Mouse (Mus musculus) B cell, adult 62 days (primary cell): ENCODE results near the gene Cntfr. TPM values are rescaled to one million over a fixed set of nuclear protein-coding genes. Genes with fewer than 3 reads are reported as not detected.

Source experiments
- total RNA-seq: library from RNA; stranded (reverse); gene quantifications from 4 replicates; pipeline ENCODE4 v1.2.4, GENCODE M21; 2023

The Cntfr gene
- 0.91 TPM in 1 of 4 replicates, not detected in the others for total RNA-seq

DNA sequence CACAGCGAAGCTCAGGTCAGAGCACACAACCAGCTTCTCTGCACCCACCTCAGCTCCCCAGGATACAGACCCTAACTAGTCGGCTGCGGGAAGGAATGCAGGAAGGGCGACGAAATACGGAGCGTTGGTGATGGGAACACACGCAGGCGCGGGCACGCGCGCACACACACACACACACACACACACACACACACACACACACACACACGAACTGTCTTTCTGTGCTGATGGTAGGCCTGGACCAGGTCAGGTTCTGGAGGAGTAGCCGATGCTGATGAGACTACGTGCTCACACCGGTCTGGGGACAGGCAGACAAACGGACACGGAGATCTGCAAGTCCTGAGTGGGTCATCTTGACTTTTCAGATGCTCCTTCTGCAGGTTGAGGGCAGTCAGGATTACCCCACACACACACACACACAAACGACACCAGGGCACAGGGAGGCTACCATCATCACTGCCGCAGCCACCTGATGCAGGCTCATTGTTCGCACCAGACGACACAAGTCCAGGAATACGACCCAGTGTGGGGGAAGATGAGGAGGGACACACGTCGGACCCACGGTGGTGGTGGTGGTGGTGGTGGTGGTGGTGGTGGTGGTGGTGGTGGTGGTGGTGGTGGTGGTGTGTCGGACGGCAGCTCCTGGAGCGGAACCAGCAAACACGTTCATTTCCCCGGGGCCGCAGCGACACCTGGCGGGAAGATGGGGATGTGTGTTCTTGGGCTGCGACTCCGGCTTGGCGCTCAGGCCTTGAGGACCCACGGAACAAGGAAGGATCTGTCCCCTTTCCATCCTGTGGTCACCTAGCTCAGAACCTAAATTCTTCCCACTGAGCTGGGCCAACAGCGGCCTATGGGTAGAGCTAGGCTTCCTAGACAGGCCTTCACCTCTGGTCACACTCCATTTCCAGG is at the start of gene Cntfr:
Cntfr (minus strand) TSS at position 160 of the 912 bp plus-strand sequence.

GRCm38 (mm10) chr4:41731052-41731765 is 34.3 kb upstream of the Cntfr start, which contains the start of gene Arid3c:
Gene Arid3c (minus strand): TSS chr4:41731142.

GRCm38 (mm10) chr4:41722918-41723351 is 26.0 kb upstream of the Cntfr start, which contains the start of gene Dctn3:
Gene Dctn3 (minus strand): TSS chr4:41723170.

GRCm38 (mm10) chr4:41713197-41714067 is 16.5 kb upstream of the Cntfr start, which contains the start of gene Rpp25l:
Gene Rpp25l (minus strand): TSS chr4:41713534.

DNA sequence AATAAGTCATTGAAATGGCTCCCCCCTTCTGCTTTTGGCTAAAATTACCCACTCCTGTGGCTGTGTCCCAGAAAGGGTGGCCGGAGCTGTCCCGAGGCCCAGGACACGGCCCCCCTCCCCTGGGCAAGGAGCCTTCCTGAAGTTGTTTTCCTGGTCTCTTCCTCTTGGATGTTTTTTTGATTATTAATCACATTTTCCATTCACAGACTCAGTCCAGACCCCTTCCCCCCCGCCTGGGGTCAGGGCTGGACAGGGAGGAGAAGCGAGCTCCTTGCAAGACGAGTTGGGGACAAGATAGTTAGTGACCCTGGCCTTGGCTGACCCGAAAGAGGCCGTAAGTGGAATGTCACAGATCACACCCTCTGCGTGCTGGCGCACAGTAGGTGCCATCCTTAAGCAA is 2.9 kb upstream of the Cntfr start, which contains the start of gene Il11ra1:
Il11ra1 (plus strand) TSS at position 207 of the 400 bp plus-strand sequence.

GRCm38 (mm10) chr4:41639913-41640507 is 56.9 kb downstream of the Cntfr start, which contains the start of gene Enho:
Gene Enho (minus strand): TSS chr4:41640324.

Other genes starting within 250 kb of the Cntfr start
- gene Kif24, start 232.2 kb downstream of the Cntfr start, total RNA-seq, result 3.6 to 4.0 TPM (median 3.9 TPM) in 4 replicates
- 3.8 to 7.8 TPM (median 5.5 TPM) in 4 replicates for gene Nudt2, start 231.9 kb downstream of the Cntfr start, total RNA-seq
- gene AI464131, start 194.0 kb downstream of the Cntfr start, total RNA-seq, result 0.13 TPM in 1 of 4 replicates, not detected in the others
- gene 1110017D15Rik, start 179.8 kb downstream of the Cntfr start, total RNA-seq, result not detected in 4 replicates
- gene Fam219a, start 127.6 kb downstream of the Cntfr start, total RNA-seq, result 9.9 to 18.5 TPM (median 12.2 TPM) in 4 replicates
- gene Dnaic1, start 127.3 kb downstream of the Cntfr start, total RNA-seq, result not detected in 4 replicates
- gene Enho, start 56.8 kb downstream of the Cntfr start, total RNA-seq, result not detected in 4 replicates
- gene Il11ra1, start 2.9 kb upstream of the Cntfr start, total RNA-seq, result 11.5 to 22.2 TPM (median 15.4 TPM) in 4 replicates
- gene Rpp25l, start 16.4 kb upstream of the Cntfr start, total RNA-seq, result 26.3 to 37.7 TPM (median 33.0 TPM) in 4 replicates
- gene Dctn3, start 26.1 kb upstream of the Cntfr start, total RNA-seq, result 59.8 to 70.4 TPM (median 62.9 TPM) in 4 replicates
- not detected in 4 replicates for gene Arid3c, start 34.1 kb upstream of the Cntfr start, total RNA-seq
- 47.7 to 60.8 TPM (median 56.0 TPM) in 4 replicates for gene Galt, start 58.1 kb upstream of the Cntfr start, total RNA-seq
- 18.1 to 24.9 TPM (median 18.9 TPM) in 4 replicates for gene Sigmar1, start 59.1 kb upstream of the Cntfr start, total RNA-seq
- 11.6 to 19.3 TPM (median 15.5 TPM) in 4 replicates for gene Ccl27a, start 77.2 kb upstream of the Cntfr start, total RNA-seq
- gene Gm21541, start 206.5 kb upstream of the Cntfr start, total RNA-seq, result not detected in 4 replicates
- gene Gm20878, start 244.5 kb upstream of the Cntfr start, total RNA-seq, result 0.86 to 3.6 TPM (median 2.4 TPM) in 4 replicates